Mouse (Mus musculus) gastrocnemius, postnatal 14 days (tissue): ENCODE measurements around the gene Meox2. TPM values are rescaled to one million over a fixed set of nuclear protein-coding genes. Genes with fewer than 3 reads are reported as not detected.
"Not testable (repeated sequence)": the region's sequence is repeated elsewhere in the genome, so short reads cannot be mapped to it uniquely, and the experiment has no call there.

Experiments used
- DNase-seq: peaks from one replicate; pipeline ENCODE4 v3.0.0; 2021; ENCODE audit warnings: mixed read lengths
- intact Hi-C: fragments of 180-260 bp; cut with DNase I; formaldehyde crosslinking; loops from one replicate; pipeline ENCODE4 v1.15.1; 2025; ENCODE audit warnings: low total_unique reads
- long read RNA-seq, 2 experiments: library from polyadenylated mRNA; stranded (forward); transcript quantifications; one replicate each; pipeline ENCODE4 v2.0.0; 2021
- total RNA-seq, 2 experiments: library from RNA; stranded (reverse); gene quantifications; 2 replicates each; pipeline ENCODE4 v1.2.3; 2021

The Meox2 gene
- 10 to 100 TPM; 21.3 to 29.0 TPM for total RNA-seq
- long read RNA-seq, experiment 1, transcript Meox2-201 (3 exons, 2,360 nt) = major isoform, 18 of 19 reads
- long read RNA-seq, experiment 1, partial matches to known transcripts = 1 of 19 reads
- long read RNA-seq, experiment 1, other reads (novel, unspliced or antisense) = 0 of 19 reads
- long read RNA-seq, experiment 2, transcript Meox2-201 (3 exons, 2,360 nt) = major isoform, 19 of 19 reads
- long read RNA-seq, experiment 2, partial matches to known transcripts = 0 of 19 reads
- long read RNA-seq, experiment 2, other reads (novel, unspliced or antisense) = 0 of 19 reads

GRCm38 (mm10) chr12:37108390-37108738 lies at the start of gene Meox2:
Gene Meox2 (plus strand): TSS chr12:37108540.
- intact Hi-C loops = no loop called here
- peak; percentile 77 for DNase-seq

GRCm38 (mm10) chr12:37072636-37073035 lies 35.7 kb upstream of the Meox2 start:
- DNase-seq = no peak
- intact Hi-C loops = no loop called here

GRCm38 (mm10) chr12:37077308-37077707 lies 31.0 kb upstream of the Meox2 start:
- intact Hi-C loops = loop anchor here (5.0 kb wide), 1 partner anchor 375 kb away; no protein-coding TSS in a partner anchor
- no peak for DNase-seq

DNA sequence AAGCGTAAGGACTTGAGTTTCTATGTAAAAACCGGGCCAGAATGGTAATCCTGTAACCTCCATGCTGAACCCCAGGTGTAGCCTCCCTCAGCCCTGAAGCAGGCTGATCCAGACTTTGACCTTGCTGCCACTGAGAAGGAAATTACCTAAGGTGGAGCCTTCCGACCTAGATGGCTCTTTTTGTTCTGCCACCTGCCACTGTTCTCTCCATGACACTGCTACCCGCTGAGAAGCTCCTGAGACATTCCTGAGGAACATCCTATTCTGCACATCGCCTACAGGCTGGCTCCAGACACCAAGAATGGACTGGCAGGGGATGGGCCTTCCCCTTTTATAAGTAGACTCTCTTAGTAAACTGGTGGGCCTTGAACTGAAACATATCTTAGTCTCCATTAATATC lies 28.3 kb upstream of the Meox2 start:
- DNase-seq, intact Hi-C loops: not testable (repeated sequence)

DNA sequence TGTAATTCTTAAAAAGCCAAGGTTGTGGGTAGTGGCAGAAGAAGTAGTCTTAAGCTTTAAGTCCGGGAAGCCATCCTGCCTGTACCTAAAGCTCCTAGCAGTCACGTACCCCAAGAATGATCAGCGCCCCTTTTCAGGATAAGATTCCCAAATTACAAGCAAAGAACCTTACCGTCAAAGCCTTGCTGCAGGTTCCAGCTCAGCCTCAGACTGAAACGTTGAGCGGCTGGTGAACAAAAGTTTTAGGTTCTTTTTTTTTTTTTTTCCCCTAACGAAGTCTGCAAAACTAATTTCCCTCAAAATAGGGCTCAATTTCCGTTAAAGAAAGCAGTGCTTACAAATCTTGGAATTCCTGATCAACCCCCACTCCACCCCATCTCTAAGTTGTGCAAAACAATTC lies 1.8 kb upstream of the Meox2 start:
- intact Hi-C loops = no loop called here
- DNase-seq = no peak

DNA sequence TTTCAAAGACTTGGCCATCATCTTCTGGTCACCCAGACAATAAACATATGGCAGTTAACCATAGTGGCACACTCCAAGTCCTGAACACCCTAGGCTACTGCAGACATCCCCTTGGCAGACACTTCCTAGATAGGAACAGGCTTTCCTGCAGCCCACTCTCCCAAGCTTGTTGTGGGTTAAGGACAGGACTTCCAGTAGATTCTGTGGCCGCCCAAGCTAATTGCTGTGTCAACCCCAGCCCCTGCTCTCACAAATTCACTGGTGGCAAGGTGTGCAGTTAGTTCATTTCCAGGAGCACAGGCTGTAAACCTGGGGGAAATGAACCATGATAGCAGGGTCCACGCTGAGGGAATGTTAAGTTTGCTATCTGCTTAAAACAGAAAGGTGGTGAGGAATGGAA lies 1.2 kb upstream of the Meox2 start:
- intact Hi-C loops = no loop called here
- DNase-seq = no peak

GRCm38 (mm10) chr12:37107713-37108389 lies 489 bp upstream of the Meox2 start:
- intact Hi-C loops = no loop called here

GRCm38 (mm10) chr12:37108819-37109473 lies 606 bp downstream of the Meox2 start:
- intact Hi-C loops = no loop called here
- peak; percentile 17 for DNase-seq

More at GRCm38 (mm10) chr12:37107713-37108389, 489 bp upstream of the Meox2 start:
- no peak for DNase-seq

- intact Hi-C loops = no loop called here
Observed at GRCm38 (mm10) chr12:37109474-37110012, 1.2 kb downstream of the Meox2 start.

DNA sequence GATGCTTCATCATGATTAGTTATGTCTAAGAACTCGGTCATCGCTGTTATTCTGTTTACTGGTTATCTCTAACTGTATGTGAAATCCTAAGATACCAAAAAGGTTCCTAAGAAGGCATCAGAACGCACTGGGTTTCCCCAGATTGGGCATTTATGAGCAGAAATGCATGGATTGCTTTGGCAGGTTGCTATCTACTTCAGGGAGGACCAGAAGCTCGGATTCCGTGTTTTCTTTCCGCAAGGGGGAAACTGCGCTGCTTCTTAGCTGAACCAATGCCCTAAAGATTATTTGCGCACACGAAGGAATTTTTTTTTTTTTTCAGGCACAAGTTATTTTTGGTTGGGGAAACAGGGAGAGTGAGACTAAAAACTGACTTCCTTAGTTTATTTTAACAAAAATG lies 2.6 kb downstream of the Meox2 start:
- intact Hi-C loops = no loop called here
- no peak for DNase-seq

More at GRCm38 (mm10) chr12:37109474-37110012, 1.2 kb downstream of the Meox2 start:
- peak; percentile 29 for DNase-seq

DNA sequence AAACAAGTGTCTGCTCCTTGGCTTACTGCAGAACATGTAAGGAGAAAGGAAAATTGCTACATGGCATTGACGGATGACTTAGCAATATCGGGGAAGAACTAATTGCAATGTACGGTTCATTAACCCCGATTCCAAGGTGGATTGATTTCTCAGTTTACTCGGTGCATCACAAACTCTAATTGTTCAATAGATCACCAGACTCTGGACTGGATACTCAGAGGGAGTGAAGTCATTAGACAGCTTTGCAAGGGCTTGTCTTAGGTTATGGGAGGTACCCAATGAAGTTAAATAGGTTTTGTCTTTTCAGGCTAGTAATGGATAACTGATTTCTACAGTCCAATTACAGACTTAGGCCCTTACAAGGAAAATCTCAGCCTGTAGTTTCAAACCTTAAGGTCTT lies 10.9 kb downstream of the Meox2 start:
- intact Hi-C loops = no loop called here
- DNase-seq = no peak

GRCm38 (mm10) chr12:37123763-37124162 lies 15.4 kb downstream of the Meox2 start:
- DNase-seq = no peak
- intact Hi-C loops = no loop called here

GRCm38 (mm10) chr12:37142080-37142703 lies 33.9 kb downstream of the Meox2 start:
- intact Hi-C loops = no loop called here
- no peak for DNase-seq

DNA sequence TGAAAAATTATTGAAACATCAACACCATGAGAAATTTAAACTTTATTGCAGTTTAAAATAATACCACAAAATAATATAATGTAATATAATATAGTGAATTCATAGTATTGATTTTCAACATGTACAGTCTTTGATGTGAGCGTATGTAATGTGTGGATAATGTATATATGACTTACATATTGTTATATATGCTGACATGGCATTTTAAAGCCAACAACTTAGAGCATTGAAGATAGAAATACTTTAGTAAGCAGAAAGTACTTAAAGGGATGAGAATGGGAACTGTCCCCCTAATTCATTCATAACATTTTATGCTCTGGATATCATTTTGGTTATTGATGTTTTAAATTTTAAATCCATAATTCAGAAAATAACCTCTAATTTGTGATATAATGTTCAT lies 35.5 kb downstream of the Meox2 start:
- intact Hi-C loops = no loop called here
- DNase-seq = no peak

GRCm38 (mm10) chr12:37167742-37168141 lies 59.4 kb downstream of the Meox2 start:
- no peak for DNase-seq
- intact Hi-C loops = no loop called here

DNA sequence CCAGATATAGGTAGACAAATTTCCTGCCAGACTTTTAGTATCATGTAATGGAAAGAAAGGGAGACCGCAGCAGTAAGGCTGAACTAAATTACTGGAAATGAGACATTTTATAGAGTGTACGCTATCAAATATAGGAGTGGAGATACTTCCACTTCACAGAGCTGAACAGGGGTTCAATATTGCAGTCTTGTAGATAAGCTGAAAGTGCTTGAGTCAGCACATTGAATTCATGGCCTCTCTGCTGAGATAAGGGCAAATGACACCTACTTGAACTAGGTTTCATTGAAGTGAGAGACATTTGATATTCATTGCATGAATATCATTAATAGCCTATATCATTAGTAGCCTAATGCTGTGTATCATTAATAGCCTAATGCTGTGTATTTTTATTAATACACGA lies 65.0 kb downstream of the Meox2 start:
- no peak for DNase-seq
- intact Hi-C loops = no loop called here

GRCm38 (mm10) chr12:37183689-37184088 lies 75.3 kb downstream of the Meox2 start:
- intact Hi-C loops = no loop called here
- no peak for DNase-seq

GRCm38 (mm10) chr12:37188940-37189488 lies 80.7 kb downstream of the Meox2 start:
- intact Hi-C loops = no loop called here
- no peak for DNase-seq
